Mouse (Mus musculus) liver, embryonic 16.5 days (tissue): Measurements from ENCODE around the gene Mycbpap. TPM values are rescaled to one million over a fixed set of nuclear protein-coding genes. Genes with fewer than 3 reads are reported as not detected.

Experiments used
- ATAC-seq: fragments of 200-750 bp; cut with Nextera tagmentation; 2 replicates; pipeline ENCODE4 v1.8.0; 2017; ENCODE audit warnings: low read depth, mild to moderate bottlenecking, moderate number of reproducible peaks, moderate library complexity
- H3K27ac ChIP-seq: fragments of 300-500 bp; sonication (generic); 2 replicates; pipeline ENCODE4 v1.5.1; 2014; ENCODE audit warnings: mild to moderate bottlenecking, low read length
- H3K27me3 ChIP-seq: fragments of 300-500 bp; sonication (generic); 2 replicates; pipeline ENCODE4 v1.6.1; 2014; ENCODE audit warnings: low read depth, low read length, mixed read lengths; ENCODE audit not compliant: control insufficient read depth, insufficient read depth
- H3K36me3 ChIP-seq: fragments of 300-500 bp; sonication (generic); 2 replicates; pipeline ENCODE4 v1.6.1; 2014; ENCODE audit warnings: mild to moderate bottlenecking; ENCODE audit not compliant: control insufficient read depth, insufficient read depth
- H3K4me1 ChIP-seq: fragments of 300-500 bp; sonication (generic); 2 replicates; pipeline ENCODE4 v1.6.1; 2014; ENCODE audit warnings: low read depth, low read length, mixed read lengths; ENCODE audit not compliant: control insufficient read depth
- H3K4me2 ChIP-seq: fragments of 300-500 bp; sonication (generic); 2 replicates; pipeline ENCODE4 v1.6.1; 2014; ENCODE audit warnings: low read depth, low read length, mixed read lengths
- H3K4me3 ChIP-seq: fragments of 300-500 bp; sonication (generic); 2 replicates; pipeline ENCODE4 v1.5.1; 2014; ENCODE audit warnings: low read depth, mild to moderate bottlenecking, low read length
- H3K9ac ChIP-seq: fragments of 300-500 bp; sonication (generic); 2 replicates; pipeline ENCODE4 v1.6.1; 2014; ENCODE audit warnings: low read depth, low read length
- H3K9me3 ChIP-seq: fragments of 300-500 bp; sonication (generic); replicated peaks from 2 replicates; pipeline ENCODE4 v1.6.1; 2016; ENCODE audit warnings: low read length; ENCODE audit not compliant: control insufficient read depth
- WGBS: fragments of 180-500 bp; shearing (Covaris S2); extraction: QIAGEN DNeasy Blood & Tissue Kit; methylation state at CpG from one replicate; pipeline ENCODE4 v1.1.7; 2014; ENCODE audit not compliant: insufficient replicate concordance; 5-methylcytosine and 5-hydroxymethylcytosine counted together
- polyA plus RNA-seq: library from polyadenylated mRNA; unstranded; fragments of >200 nt; fragmentation: Nextera tagmentation; extraction: Ambion mirVana; gene quantifications from 2 replicates; pipeline ENCODE4 v1.2.1, GENCODE M21; 2015

Mycbpap gene
- polyA plus RNA-seq, 1 experiment from 2014 or later, result not detected

GRCm38 (mm10) chr11:94454756-94455155 is 66.8 kb downstream of the Mycbpap start:
- no peak for ATAC-seq
- Histone ChIP-seq H3K9me3 (no peaks in the 10 kb centered on the region), H3K4me3 (peak overlapping the region; percentile 53), H3K27me3 (peaks cover 2% of the 10 kb centered on the region; the same call in 1 of the 2 replicates), H3K27ac (no peak overlapping the region), H3K9ac (no peak overlapping the region), H3K4me1 (peaks cover 22% of the 10 kb centered on the region), H3K4me2 (peak overlapping the region; percentile 54), H3K36me3 (no peaks in the 10 kb centered on the region)
- 50% methylated on average over 5 of the region's 5 CpGs for WGBS

Other genes with a start within 250 kb of the Mycbpap start
- 0.16 and 0.96 TPM in 2 replicates for gene Gm21885, start 239.9 kb downstream of the Mycbpap start, polyA plus RNA-seq
- gene Luc7l3, start 199.8 kb downstream of the Mycbpap start, polyA plus RNA-seq, result 34.8 and 40.6 TPM in 2 replicates
- gene Ankrd40, start 193.7 kb downstream of the Mycbpap start, polyA plus RNA-seq, result 2.9 and 3.5 TPM in 2 replicates
- gene Abcc3, start 128.7 kb downstream of the Mycbpap start, polyA plus RNA-seq, result 9.4 and 10.2 TPM in 2 replicates
- gene Cacna1g, start 47.5 kb downstream of the Mycbpap start, polyA plus RNA-seq, result 1.9 TPM in 2 replicates
- not detected in 2 replicates for gene Spata20, start 35.6 kb downstream of the Mycbpap start, polyA plus RNA-seq
- 0.08 TPM in 1 of 2 replicates, not detected in the other for gene Epn3, start 21.8 kb downstream of the Mycbpap start, polyA plus RNA-seq
- 1.0 and 1.3 TPM in 2 replicates for gene Rsad1, start 27.5 kb upstream of the Mycbpap start, polyA plus RNA-seq
- 0.05 and 0.08 TPM in 2 replicates for gene Chad, start 43.3 kb upstream of the Mycbpap start, polyA plus RNA-seq
- 1.4 and 1.5 TPM in 2 replicates for gene Acsf2, start 80.1 kb upstream of the Mycbpap start, polyA plus RNA-seq
- gene Lrrc59, start 108.0 kb upstream of the Mycbpap start, polyA plus RNA-seq, result 78.4 and 82.0 TPM in 2 replicates
- 55.7 and 56.6 TPM in 2 replicates for gene Mrpl27, start 132.0 kb upstream of the Mycbpap start, polyA plus RNA-seq
- gene Eme1, start 132.2 kb upstream of the Mycbpap start, polyA plus RNA-seq, result 10.4 and 11.6 TPM in 2 replicates
- gene Xylt2, start 155.8 kb upstream of the Mycbpap start, polyA plus RNA-seq, result 1.9 and 2.6 TPM in 2 replicates
- not detected in 2 replicates for gene Gm11541, start 182.8 kb upstream of the Mycbpap start, polyA plus RNA-seq
- not detected in 2 replicates for gene Cdc34b, start 220.0 kb upstream of the Mycbpap start, polyA plus RNA-seq